Mouse (Mus musculus): ENCODE measurements at regions not wholly inside any gene's neighbourhood (a gene's known extent, or its start where the extent isn't known, plus 50 kb on each side); places are given as distances from the start of the nearest gene placed in this dataset.

- Histone ChIP-seq H3K9me3 (replicated peaks) (no peaks in the 10 kb centered on the region), H3K4me1 (replicated peaks) (no peaks in the 10 kb centered on the region; the same call in 1 of the 2 replicates), H3K4me3 (no peak overlapping the region), H3K4me2 (no peak overlapping the region), H3K27ac (no peak overlapping the region), H3K27me3 (no peaks in the 10 kb centered on the region), H3K9ac (no peak overlapping the region), H3K36me3 (no peaks in the 10 kb centered on the region)
- 90% methylated on average over 1 of the region's 1 CpGs for WGBS
- ATAC-seq (replicated peaks; ENCODE audit: insufficient number of reproducible peaks, insufficient read depth, low FRiP score, low read depth), result no peak
These were observed 136.9 kb downstream of the Uaca start for GRCm38 (mm10) chr9:60931290-60931689.

- H3K9me3 ChIP-seq (replicated peaks), result no peaks in the 10 kb centered on the region
- H3K4me1 ChIP-seq (replicated peaks), result 0 out of 2 replicates have a peak, but pooled peaks cover 3% of the 10 kb centered on the region
- no peak overlapping the region for H3K4me3 ChIP-seq
- H3K27me3 ChIP-seq, result peaks cover 10% of the 10 kb centered on the region; the same call in 1 of the 2 replicates
- 76% methylated on average over 9 of the region's 9 CpGs for WGBS
- no peak overlapping the region for H3K4me2 ChIP-seq
- H3K27ac ChIP-seq, result no peak overlapping the region
- H3K9ac ChIP-seq, result no peak overlapping the region
- H3K36me3 ChIP-seq, result no peaks in the 10 kb centered on the region
- no peak for ATAC-seq (replicated peaks; ENCODE audit: insufficient number of reproducible peaks, insufficient read depth, low FRiP score, low read depth)
These were observed 142.6 kb downstream of the Uaca start for GRCm38 (mm10) chr9:60936937-60937336.

- no peaks in the 10 kb centered on the region for H3K36me3 ChIP-seq
- H3K4me1 ChIP-seq (replicated peaks), result 0 out of 2 replicates have a peak, but pooled peaks cover 6% of the 10 kb centered on the region
- WGBS, result 29% methylated on average over 18 of the region's 18 CpGs
- peak; percentile 80; the same call in 1 of the 2 replicates for ATAC-seq (replicated peaks; ENCODE audit: insufficient number of reproducible peaks, insufficient read depth, low FRiP score, low read depth)
- no peak overlapping the region for H3K27ac ChIP-seq
- H3K4me3 ChIP-seq, result no peak overlapping the region
- no peak overlapping the region for H3K4me2 ChIP-seq
- no peaks in the 10 kb centered on the region for H3K9me3 ChIP-seq (replicated peaks)
- H3K9ac ChIP-seq, result no peak overlapping the region
- H3K27me3 ChIP-seq, result peaks cover 21% of the 10 kb centered on the region; the same call in 1 of the 2 replicates
These were observed 145.8 kb downstream of the Uaca start for GRCm38 (mm10) chr9:60939858-60940804.

GRCm38 (mm10) chr9:60947363-60947762, 153.0 kb downstream of the Uaca start:
- H3K27ac ChIP-seq, result no peak overlapping the region
- no peaks in the 10 kb centered on the region for H3K9me3 ChIP-seq (replicated peaks)
- H3K4me1 ChIP-seq (replicated peaks), result peaks cover 15% of the 10 kb centered on the region
- no peak overlapping the region for H3K9ac ChIP-seq
- 74% methylated on average over 15 of the region's 15 CpGs for WGBS
- peaks cover 29% of the 10 kb centered on the region; the same call in 1 of the 2 replicates for H3K27me3 ChIP-seq
- H3K4me3 ChIP-seq, result no peak overlapping the region
- H3K36me3 ChIP-seq, result no peaks in the 10 kb centered on the region
- H3K4me2 ChIP-seq, result no peak overlapping the region
- ATAC-seq (replicated peaks; ENCODE audit: insufficient number of reproducible peaks, insufficient read depth, low FRiP score, low read depth), result no peak

GRCm38 (mm10) chr9:60948531-60949070, 154.3 kb downstream of the Uaca start:
- no peak for ATAC-seq (replicated peaks; ENCODE audit: insufficient number of reproducible peaks, insufficient read depth, low FRiP score, low read depth)
- WGBS, result 63% methylated on average over 10 of the region's 10 CpGs

GRCm38 (mm10) chr9:60950161-60950560, 155.8 kb downstream of the Uaca start:
- Histone ChIP-seq H3K9me3 (replicated peaks) (no peaks in the 10 kb centered on the region), H3K36me3 (no peaks in the 10 kb centered on the region)
- no peak for ATAC-seq (replicated peaks; ENCODE audit: insufficient number of reproducible peaks, insufficient read depth, low FRiP score, low read depth)

More at GRCm38 (mm10) chr9:60948531-60949070, 154.3 kb downstream of the Uaca start:
- Histone ChIP-seq H3K9ac (no peak overlapping the region), H3K4me3 (no peak overlapping the region), H3K4me2 (no peak overlapping the region), H3K27me3 (peaks cover 25% of the 10 kb centered on the region; the same call in 1 of the 2 replicates), H3K4me1 (replicated peaks) (peaks cover 14% of the 10 kb centered on the region), H3K36me3 (no peaks in the 10 kb centered on the region), H3K27ac (no peak overlapping the region), H3K9me3 (replicated peaks) (no peaks in the 10 kb centered on the region)

GRCm38 (mm10) chr9:60951071-60951561, 156.8 kb downstream of the Uaca start:
- peaks cover 14% of the 10 kb centered on the region for H3K4me1 ChIP-seq (replicated peaks)
- peaks cover 18% of the 10 kb centered on the region; the same call in 1 of the 2 replicates for H3K27me3 ChIP-seq
- ATAC-seq (replicated peaks; ENCODE audit: insufficient number of reproducible peaks, insufficient read depth, low FRiP score, low read depth), result no peak
- peak overlapping the region; percentile 26; the same call in 1 of the 2 replicates for H3K27ac ChIP-seq
- H3K36me3 ChIP-seq, result no peaks in the 10 kb centered on the region
- H3K4me3 ChIP-seq, result no peak overlapping the region
- no peak overlapping the region for H3K9ac ChIP-seq
- WGBS, result 25% methylated on average over 10 of the region's 10 CpGs
- H3K4me2 ChIP-seq, result 0 out of 2 replicates have a peak overlapping the region, but pooled peaks have one; percentile 14
- H3K9me3 ChIP-seq (replicated peaks), result no peaks in the 10 kb centered on the region

More at GRCm38 (mm10) chr9:60950161-60950560, 155.8 kb downstream of the Uaca start:
- Histone ChIP-seq H3K27me3 (peaks cover 19% of the 10 kb centered on the region; the same call in 1 of the 2 replicates), H3K9ac (no peak overlapping the region), H3K4me3 (no peak overlapping the region), H3K27ac (no peak overlapping the region), H3K4me1 (replicated peaks) (peaks cover 14% of the 10 kb centered on the region), H3K4me2 (no peak overlapping the region)
- WGBS, result 86% methylated on average over 5 of the region's 5 CpGs

GRCm38 (mm10) chr9:60957438-60957837, 163.1 kb downstream of the Uaca start:
- no peak overlapping the region for H3K4me3 ChIP-seq
- ATAC-seq (replicated peaks; ENCODE audit: insufficient number of reproducible peaks, insufficient read depth, low FRiP score, low read depth), result no peak
- H3K4me1 ChIP-seq (replicated peaks), result no peaks in the 10 kb centered on the region
- H3K9me3 ChIP-seq (replicated peaks), result no peaks in the 10 kb centered on the region
- H3K36me3 ChIP-seq, result no peaks in the 10 kb centered on the region
- H3K9ac ChIP-seq, result no peak overlapping the region
- 56% methylated on average over 5 of the region's 5 CpGs for WGBS
- no peak overlapping the region for H3K27ac ChIP-seq
- no peak overlapping the region for H3K4me2 ChIP-seq
- 0 out of 2 replicates have a peak, but pooled peaks cover 2% of the 10 kb centered on the region for H3K27me3 ChIP-seq

- no peak for ATAC-seq (replicated peaks; ENCODE audit: insufficient number of reproducible peaks, insufficient read depth, low FRiP score, low read depth)
- H3K9me3 ChIP-seq (replicated peaks), result no peaks in the 10 kb centered on the region
- no peak overlapping the region for H3K27ac ChIP-seq
- 72% methylated on average over 6 of the region's 6 CpGs for WGBS
- H3K4me3 ChIP-seq, result no peak overlapping the region
- H3K4me2 ChIP-seq, result no peak overlapping the region
- no peaks in the 10 kb centered on the region for H3K4me1 ChIP-seq (replicated peaks)
- no peaks in the 10 kb centered on the region for H3K36me3 ChIP-seq
- H3K27me3 ChIP-seq, result no peaks in the 10 kb centered on the region
- no peak overlapping the region for H3K9ac ChIP-seq
These were observed 165.2 kb downstream of the Uaca start for GRCm38 (mm10) chr9:60959537-60959936.

- Histone ChIP-seq H3K4me3 (no peak overlapping the region), H3K9me3 (replicated peaks) (no peaks in the 10 kb centered on the region), H3K27ac (no peak overlapping the region), H3K27me3 (0 out of 2 replicates have a peak, but pooled peaks cover 8% of the 10 kb centered on the region), H3K36me3 (no peaks in the 10 kb centered on the region), H3K9ac (no peak overlapping the region), H3K4me2 (no peak overlapping the region), H3K4me1 (replicated peaks) (no peaks in the 10 kb centered on the region)
- no peak for ATAC-seq (replicated peaks; ENCODE audit: insufficient number of reproducible peaks, insufficient read depth, low FRiP score, low read depth)
- 81% methylated on average over 4 of the region's 4 CpGs for WGBS
These were observed 167.7 kb downstream of the Uaca start for GRCm38 (mm10) chr9:60962086-60962485.

- 75% methylated on average over 1 of the region's 1 CpGs for WGBS
- H3K9me3 ChIP-seq (replicated peaks), result no peaks in the 10 kb centered on the region
- no peak overlapping the region for H3K4me2 ChIP-seq
- H3K9ac ChIP-seq, result no peak overlapping the region
- no peaks in the 10 kb centered on the region for H3K4me1 ChIP-seq (replicated peaks)
- no peak overlapping the region for H3K4me3 ChIP-seq
- H3K27ac ChIP-seq, result no peak overlapping the region
- H3K36me3 ChIP-seq, result no peaks in the 10 kb centered on the region
- no peak for ATAC-seq (replicated peaks; ENCODE audit: insufficient number of reproducible peaks, insufficient read depth, low FRiP score, low read depth)
- H3K27me3 ChIP-seq, result 0 out of 2 replicates have a peak, but pooled peaks cover 11% of the 10 kb centered on the region
These were observed 171.3 kb downstream of the Uaca start for GRCm38 (mm10) chr9:60965641-60966040.

All from heart, embryonic 15.5 days (tissue).